Mouse (Mus musculus) spleen, postnatal 10 days (tissue): ENCODE data around the gene Wnt3a.
"Not testable (repeated sequence)": the region's sequence is repeated elsewhere in the genome, so short reads cannot be mapped to it uniquely, and the experiment has no call there.

Experiments used
- DNase-seq, 2 experiments: peaks; one replicate each; pipeline ENCODE4 v3.0.0; 2021 to 2022; ENCODE audit warnings: low spot score in 2 of 2

The Wnt3a gene

DNA sequence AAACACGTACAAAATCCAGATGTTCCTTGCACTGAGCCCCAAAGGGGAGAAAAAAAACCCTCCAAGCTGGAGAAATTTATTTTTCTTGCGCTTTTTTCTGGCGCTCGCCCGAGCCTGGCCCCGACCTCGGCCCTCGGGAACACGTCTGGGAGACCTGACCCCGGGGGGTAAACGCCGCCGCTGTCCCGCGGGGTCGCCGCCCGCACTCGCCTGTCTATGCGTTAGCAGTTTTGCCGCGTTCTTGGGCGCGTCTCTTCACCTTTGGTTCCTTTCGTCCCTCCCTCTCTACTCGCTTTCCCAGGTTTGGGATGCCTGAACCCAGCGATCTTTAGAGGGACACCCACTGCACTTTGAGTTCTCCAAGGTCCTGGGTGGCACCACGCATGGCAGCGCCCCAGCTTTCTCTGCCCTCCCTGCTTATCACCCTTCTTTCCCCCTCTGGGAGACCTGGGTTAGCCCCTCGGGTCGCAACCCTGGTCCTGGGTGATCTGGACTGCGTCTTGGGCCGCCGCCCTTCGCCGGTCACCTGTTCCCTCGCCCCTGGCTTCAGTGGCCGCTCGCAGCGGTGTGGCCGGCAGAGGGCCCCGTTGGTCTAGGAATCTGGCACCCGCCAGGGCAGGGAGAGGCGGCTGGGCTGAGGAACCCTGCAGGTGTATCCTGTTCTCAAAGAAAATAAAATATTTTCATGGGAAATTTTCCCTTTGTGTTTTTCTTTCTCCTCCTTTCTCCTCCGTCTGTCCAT is 17.0 kb upstream of the Wnt3a start:
- peak in 1 of 2 experiments; percentile 63 for DNase-seq

DNA sequence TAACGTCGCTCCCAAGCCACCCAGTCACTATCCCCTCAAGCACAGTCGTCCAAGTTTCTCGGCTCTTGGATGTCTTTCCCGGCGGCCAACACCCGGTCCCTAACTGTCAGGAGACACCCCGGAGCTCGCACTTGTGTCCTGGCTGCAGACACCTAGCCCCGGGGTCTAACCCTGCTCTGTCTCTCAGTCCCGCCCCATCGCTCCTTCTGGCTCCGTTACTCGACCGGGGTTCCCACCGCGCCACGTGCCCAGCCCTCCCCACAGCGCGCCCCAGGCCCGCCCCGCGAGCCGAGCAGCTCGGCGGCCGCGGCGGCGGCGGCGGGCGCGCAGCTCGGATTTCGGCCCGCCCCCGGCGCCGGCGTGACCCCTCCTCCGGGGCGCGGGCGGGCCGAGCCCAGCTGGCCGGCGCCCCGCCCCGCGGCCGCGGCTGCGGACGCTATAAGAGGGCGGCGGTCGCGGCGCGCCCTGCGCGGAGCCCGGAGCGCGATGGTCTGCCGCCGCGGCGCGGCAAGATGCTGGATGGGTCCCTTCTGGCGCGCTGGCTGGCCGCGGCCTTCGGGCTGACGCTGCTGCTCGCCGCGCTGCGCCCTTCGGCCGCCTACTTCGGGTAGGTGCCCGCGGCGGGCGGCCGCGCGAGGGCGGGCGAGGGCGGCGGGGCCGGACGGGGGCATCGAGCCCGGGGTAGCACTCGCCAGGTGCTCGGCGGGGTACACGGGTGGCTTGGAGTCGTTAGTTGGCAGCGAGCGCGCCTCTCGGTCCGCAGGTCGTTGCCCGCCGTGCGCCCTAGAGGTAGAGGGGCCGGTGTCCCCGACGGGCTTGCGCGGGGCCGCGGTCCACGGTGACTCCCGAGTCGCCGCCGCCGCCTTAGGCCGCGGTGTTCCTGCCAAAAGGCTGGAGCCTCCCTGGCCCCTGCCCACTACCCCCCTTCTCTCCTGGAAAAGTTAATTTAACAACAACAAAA is 16.2 kb upstream of the Wnt3a start, which contains the start of gene Wnt9a:
Gene Wnt9a (plus strand): TSS at position 468 of the 961 bp plus-strand sequence.
- DNase-seq: no peak

DNA sequence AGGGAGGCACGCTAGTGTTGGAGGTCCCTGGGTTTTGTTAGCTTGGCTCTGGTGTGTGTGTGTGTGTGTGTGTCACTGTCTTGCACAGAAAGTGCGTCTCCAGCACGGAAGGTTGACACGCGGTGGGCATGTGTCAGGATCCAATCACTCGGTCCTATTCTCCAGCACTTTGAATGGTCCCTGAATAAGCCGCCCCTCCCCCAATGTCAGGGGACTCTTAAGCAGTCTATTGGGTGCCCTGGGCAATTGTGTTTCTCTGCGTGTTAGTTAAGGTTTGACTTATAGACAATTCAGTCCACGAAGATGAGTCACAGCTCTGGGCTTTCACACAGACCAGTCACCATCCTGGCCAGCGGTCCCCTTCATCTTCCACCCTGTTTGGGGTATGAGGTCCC is 15.3 kb upstream of the Wnt3a start:
- DNase-seq: no peak

DNA sequence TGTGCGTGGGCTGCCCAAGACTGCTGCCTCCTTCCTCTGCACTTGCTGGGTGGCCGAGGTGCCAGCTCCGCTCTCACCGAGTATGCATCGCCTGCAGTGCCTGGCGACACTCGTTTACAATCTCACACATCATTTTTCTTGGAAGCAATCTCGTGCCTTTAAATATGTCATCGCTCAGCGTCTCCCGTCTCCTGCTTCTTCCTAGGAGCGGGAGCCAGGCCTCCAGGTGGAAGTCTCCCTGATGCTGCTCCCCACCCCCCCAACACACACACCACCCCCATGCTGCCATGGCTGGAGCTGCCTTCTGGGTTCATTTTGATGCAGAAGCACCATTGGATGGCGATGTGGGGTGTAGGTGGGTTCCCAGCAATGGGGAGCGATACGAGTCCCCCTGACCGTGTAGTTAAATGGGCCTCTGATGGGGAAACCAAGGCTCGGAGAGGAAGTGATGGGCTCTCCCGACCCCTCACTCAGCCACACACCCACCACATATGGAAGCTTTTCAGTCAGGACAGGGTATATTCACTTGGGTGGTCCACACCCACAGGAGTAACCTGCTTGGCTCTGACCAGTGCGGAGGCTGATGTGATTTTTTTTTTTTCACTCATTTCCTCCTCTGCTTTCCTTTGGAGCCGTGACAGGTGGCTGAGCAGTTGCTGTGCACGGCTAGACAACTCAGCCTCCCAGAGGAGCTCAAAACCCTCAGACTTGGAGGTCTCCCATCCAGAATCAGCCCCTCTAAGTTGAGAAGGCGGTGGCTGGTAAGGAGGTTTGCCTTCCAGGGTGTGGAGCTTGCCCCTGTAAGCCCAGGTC is 14.7 kb upstream of the Wnt3a start:
- DNase-seq: no peak

DNA sequence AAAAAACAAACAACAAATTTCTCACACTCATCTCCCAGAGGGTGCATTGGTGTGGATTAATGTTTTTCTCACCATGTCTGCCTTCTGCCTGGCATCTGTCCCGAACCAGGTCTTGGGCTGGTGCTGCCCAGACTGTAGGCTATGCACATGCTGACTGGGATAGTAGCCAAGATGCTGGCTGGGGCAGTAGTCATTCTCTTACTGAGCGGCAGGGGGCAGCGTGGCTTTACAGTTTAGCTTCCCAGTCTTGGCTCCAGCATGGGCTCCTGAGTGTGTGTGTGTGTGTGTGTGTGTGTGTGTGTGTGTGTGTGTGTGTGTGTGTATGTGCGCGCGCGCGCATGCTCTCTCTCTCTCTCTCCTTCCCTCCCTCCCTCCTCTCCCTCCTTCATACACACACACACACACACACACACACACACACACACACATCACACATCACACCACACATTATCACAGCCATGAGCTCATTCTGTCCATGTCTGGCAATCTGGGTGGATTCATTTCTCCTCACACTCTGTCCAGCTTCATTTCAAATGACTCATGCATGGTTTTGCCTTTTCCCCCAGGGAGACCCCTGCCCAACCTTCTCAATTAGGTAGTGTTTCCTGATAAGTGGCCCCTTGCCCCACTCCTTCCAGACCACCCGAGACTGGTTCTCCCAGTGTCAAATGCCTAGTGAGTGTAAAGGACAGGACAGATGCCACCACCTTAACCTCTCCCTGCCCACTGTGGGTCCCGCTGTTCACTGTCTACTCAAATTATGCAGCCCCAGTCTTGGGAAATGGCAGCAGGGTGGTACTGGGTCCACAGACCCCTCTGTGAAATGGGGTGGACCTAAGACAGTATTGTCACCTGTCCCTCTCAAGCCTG is 12.4 kb upstream of the Wnt3a start:
- DNase-seq: peak in 1 of 2 experiments; percentile 71

DNA sequence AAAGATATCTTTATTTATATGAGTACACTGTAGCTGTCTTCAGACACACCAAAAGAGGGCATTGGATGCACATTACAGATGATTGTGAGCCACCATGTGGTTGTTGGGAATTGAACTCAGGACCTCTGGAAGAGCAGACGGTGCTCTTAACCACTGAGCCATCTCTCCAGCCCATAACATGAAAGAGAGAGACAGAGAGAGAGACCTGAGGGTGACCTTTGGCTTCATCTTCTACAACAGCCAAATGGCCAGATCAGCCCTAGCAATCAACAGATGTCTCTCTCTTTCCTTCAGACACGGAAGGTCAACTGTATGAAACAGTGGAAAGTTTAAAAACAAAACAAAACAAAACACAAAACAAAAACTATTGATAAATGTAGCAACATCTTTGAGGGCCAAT is 10.5 kb upstream of the Wnt3a start:
- not testable (repeated sequence) for DNase-seq

DNA sequence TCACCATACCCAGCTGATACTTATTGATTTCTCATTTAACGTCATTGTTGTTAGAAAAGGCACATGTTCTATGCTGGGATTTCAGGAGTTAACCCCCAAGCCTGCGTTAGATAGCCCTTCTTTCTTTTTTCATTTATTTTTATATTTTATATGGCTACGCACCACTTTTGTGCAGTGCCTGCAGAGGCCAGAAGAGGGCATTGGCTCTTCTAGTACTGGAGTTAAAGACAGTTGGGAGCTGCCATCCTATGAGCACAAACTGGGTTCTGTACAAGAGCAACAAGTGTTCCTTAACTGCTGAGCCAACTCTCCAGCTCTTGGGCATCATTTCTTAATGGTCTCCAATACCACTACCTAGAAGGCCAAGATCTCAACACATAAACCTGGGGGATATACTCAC is 9.6 kb upstream of the Wnt3a start:
- peak in 1 of 2 experiments; percentile 48 for DNase-seq

DNA sequence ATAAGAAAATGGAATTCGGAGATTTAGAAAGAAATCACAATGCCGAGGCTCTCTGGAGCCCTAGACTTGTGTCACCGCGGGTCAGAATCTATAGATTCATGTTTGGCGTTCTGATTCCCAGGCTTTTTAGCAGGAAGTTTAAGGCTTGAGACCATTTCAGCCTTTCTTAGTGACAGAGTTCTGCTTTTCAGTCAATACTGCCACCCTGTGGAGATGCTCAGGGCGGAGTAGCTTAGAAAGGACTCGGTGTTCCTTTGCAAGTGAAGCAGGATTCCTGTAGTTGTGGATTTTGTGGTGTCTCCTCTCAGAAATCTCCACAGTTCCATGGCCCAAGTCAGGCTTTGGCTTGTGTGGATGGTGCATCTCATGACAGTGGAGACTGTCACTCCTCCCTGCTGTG is 7.4 kb upstream of the Wnt3a start:
- peak in 1 of 2 experiments; percentile 40 for DNase-seq

DNA sequence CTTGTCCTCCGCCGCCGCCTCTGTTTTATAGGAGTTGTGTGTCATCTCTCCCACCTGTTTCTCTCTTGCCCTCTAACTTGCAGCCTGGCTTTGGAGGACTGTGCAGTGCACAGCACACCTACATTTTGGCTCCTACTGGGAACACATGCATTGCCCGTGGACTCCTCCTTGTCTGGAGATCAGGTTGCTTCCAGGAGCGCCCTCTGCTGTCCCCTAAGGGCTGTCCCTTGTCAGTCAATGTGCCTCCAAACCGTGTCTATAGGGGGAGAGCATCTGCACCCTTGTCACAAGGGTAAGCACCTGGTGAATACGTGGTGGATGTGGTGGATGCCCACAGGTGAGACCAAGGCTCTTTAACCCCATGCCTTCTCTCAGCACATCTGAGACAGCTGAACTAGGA is 3.1 kb upstream of the Wnt3a start:
- DNase-seq: peak; percentile 39 to 76

DNA sequence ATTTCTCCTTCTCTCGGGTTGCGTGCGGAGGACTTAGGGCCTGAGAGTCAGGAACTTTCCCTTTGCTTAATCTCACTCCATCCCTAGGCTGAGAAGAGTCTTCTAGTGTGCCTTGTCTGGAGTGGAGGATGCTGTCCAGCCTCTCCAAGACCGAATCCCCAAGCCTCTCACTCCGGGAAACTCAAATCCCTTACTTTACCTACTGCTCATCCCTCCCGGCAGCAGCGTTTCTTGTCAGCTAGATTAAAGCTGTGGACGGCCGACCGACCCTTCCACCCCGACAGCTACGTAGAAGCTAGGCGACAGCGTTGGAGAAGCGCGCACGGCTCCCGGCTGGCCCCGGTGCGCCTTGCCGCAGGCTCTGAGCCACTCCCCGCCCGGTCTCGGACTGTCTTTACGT is 846 bp downstream of the Wnt3a start:
- DNase-seq: no peak

DNA sequence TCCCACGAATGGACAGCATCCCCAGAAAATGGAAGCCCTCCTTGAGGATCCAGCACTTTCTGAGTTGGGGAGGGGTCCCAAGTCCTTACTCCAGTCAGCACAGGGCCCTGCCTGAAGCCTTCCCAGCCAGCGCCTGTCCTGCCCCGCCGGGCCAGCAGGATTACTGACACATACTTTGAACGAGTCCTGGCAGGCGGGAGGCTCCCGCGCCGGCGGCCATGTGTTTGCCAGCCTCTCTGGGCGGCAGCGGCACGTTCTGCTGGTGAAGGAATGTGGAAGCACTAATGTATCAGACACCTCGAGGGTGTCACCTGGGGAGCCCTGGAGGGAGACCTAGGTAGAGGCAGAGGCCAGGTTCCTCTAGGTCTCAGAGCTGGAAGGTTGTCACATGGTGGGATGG is 6.4 kb downstream of the Wnt3a start:
- no peak for DNase-seq

DNA sequence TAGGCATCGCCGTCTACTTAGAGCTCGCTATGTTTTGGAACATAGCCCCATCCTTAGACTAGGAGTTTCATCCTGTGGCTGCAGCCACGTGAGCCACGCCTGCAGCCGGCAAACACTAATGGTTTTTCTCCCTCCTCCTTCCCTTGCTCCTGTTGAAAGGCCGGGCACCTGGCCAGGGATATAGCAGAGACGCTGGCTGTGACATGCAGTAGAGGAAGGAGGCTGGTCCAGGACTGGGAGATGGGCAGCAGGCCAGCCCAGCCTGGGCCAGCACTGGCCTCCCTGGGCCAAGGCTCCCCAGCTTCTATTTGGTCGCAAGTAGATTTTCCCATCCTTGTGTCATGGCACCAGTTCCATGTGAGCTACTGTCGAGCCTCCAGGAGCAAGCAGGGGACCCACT is 7.6 kb downstream of the Wnt3a start:
- no peak for DNase-seq

DNA sequence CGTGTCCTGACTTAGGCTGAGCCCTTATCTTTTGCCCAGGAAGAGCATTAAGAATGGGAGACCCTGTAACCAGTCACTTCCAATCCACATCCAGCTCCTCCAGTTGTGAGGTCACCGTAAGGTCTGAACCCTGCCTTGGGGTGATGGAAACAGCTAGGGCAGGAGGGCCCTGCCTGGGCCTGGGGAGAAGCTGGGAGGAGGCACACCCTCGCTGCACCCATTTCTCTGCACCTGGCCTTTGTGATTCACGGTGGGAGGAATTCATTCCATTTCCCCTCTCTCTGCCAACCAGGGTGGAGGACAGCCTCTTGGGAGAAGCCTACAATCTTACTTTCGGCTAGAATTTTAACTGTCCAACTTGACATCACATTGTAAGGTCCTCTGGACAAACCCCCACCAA is 8.4 kb downstream of the Wnt3a start:
- no peak for DNase-seq

DNA sequence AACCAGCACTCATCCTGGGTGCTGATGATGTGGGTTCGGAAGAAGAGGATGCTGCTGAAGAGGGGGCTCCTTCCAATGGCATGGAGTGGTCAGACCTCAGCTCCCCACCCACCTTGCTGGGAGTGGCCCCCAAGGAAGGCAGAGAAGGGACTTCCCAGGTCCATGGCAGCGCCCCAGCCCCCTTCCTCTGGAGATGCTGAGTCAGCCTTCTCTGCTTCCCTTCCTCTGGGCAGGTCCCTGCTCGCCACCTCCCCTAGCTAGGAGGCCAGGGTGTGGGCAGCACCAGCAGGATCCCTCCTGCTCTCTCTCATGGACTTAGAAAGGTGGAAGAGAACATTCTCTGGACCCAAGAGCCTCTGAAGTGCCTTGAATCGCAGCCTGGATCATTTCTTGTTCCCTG is 12.5 kb downstream of the Wnt3a start:
- DNase-seq: no peak

DNA sequence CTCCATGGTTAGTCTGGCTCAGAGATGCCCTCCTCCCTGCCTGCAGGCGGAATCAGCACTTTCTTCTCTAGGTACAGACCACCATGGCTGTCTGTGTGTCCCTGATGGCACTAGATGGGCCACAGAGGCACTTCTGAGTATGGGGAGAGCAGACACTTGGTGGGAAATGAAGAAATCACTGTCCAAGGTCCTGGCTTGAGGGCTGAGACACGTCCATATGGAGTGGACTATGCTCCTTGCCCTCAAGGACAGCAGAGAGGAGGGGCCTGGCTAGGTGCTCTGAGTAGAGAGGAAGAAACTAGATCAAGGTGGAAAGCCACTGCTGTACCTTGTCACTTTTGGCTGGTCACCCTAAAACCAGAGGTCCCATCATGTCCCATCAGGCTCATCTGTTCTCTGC is 13.7 kb downstream of the Wnt3a start:
- no peak for DNase-seq

DNA sequence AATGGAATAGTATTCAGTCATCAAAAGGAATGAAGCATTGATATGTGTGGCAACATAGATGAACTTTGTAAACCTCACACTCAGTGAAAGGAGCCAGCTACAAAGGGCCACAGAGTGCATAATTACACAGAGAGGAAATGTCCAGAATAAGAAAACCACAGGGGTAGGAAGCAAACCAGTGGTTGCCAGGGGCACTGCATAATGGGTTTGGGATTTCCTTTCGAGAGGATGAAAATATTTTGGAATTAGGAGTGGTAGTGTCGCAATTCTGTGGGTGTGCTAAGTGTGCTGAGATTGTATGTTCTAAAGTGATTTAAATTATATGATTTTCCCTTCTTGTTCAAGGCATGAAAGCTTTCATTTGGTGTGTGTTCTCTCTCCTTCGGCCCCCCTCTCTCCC is 16.4 kb downstream of the Wnt3a start:
- no peak for DNase-seq

DNA sequence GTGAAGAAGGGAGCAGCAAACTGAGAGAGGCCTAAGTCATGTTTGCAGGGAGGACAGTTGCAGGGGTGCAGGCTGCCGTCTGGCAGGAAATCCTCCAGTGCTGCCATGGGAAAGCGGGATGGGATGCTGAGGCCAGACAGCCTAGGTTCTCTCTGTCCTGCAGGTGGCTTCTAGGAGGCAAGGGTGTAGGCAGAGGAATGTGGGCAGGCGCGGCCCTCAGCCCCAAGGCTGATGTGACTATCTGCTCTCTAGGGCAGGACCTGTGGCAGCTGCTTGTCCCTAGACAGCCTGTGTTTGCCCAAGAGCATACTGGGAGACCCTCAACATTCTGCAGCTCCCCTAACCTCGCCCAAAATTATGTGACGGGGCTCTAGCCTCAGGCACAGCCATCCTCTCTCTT is 23.8 kb downstream of the Wnt3a start:
- DNase-seq: no peak

DNA sequence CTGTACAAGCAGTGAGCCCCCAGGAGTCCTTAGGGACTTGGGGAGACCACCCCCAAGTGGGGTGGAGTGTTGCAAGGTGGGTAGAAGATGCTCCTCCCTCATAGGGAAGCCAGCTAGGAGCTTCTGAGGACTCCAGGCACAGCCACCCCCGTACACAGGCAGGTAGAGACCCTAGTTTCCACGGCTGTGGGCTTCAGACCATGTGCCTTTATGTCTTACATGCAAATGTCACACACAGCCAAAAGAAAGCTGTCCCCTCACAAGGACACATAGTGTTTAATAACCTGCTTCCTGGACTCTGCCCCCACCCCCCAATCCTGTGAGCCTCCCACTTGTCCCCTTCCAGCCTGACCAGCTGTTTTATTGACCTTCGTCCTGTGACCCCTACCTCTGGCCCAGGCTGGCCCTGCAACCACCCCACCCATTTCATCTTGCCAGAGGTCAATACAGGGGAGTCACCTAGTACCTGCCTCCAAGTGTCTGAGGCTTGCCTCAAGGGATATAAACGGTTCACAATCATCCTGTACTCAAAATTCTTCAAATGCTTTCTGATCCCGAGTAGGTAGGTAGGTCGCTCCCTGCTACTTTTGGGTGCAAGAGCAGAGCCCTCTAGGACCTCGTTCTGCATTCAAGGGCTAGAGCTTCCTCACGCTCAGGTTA is 25.3 kb downstream of the Wnt3a start:
- DNase-seq: no peak

DNA sequence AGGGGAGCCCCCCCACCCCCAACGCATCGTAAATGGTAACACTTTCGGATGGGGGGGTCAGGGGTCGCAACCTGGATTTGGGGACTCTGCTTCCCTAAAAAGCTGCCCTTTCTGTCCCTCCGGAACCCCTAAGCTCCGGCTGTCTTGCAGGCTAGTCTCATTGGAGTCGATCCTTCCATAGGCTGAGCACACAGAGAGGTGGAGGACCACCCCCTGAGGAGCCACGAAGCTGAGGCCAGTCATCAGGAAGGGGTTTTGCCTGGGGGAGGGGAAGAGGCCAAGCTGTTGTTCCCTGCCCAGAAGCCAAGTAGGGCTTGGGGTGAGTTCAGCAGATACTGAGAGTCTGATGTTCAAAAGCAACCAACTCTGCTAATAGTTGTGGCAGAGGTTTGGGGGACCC is 26.0 kb downstream of the Wnt3a start:
- DNase-seq: no peak

DNA sequence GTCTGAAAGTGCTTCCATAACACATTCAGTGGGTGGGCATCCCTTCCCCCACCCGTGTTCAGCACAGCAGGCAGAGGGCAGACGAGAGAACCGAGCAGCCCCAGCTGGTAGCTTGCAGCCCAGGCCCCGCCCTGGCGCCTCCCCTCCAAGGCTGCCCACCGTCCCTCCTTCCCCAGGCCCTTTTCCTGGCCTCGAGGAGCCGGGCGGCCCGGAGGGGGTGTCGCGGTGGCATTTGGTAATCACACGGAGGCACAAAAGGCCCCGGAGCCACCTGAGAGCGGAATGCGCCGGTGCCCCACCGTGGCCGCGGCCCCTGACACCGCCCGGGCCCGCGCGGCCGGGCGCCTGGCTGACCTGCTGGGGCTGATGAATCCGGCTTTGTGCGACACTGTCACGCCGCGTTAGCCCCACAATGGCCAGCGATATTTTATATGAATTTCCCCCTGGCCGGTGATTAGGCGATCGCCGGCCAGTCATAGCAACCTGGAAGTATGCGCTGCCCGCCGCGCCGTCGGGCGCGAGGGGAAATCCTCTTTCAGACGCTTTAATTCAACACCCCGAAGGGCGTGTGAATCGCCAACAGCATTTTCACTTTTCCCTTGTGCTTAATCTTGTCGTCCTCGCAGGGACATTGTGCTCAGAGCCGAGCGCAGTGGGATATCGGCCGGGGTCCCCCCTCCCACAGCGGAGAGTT is 26.5 kb downstream of the Wnt3a start:
- peak; percentile 49 to 50 for DNase-seq
